Mouse (Mus musculus) stomach, postnatal 0 days (tissue): ENCODE data around the gene Cox7a1. TPM values are rescaled to one million over a fixed set of nuclear protein-coding genes. Genes with fewer than 3 reads are reported as not detected.

Experiments used
- ATAC-seq: fragments of 200-750 bp; cut with Nextera tagmentation; 2 replicates; pipeline ENCODE4 v1.8.0; 2017; ENCODE audit not compliant: low FRiP score, low TSS enrichment
- DNase-seq: peaks from one replicate; pipeline ENCODE4 v3.0.0-alpha.2; 2016; ENCODE audit warnings: low spot score
- H3K27ac ChIP-seq: fragments of 300-500 bp; sonication (generic); replicated peaks from 2 replicates; pipeline ENCODE4 v1.5.1; 2014; ENCODE audit warnings: mild to moderate bottlenecking, control low read depth
- H3K27me3 ChIP-seq: fragments of 300-500 bp; sonication (generic); 2 replicates; pipeline ENCODE4 v1.6.1; 2014; ENCODE audit warnings: low read length; ENCODE audit not compliant: control insufficient read depth, insufficient read depth
- H3K36me3 ChIP-seq: fragments of 300-500 bp; sonication (generic); 2 replicates; pipeline ENCODE4 v1.6.1; 2014; ENCODE audit warnings: low read length, mixed read lengths; ENCODE audit not compliant: control insufficient read depth, insufficient read depth
- H3K4me1 ChIP-seq: fragments of 300-500 bp; sonication (generic); replicated peaks from 2 replicates; pipeline ENCODE4 v1.6.1; 2014; ENCODE audit warnings: antibody characterized with exemption; ENCODE audit not compliant: control insufficient read depth, insufficient read depth
- H3K4me2 ChIP-seq: fragments of 300-500 bp; sonication (generic); replicated peaks from 2 replicates; pipeline ENCODE4 v1.6.1; 2014; ENCODE audit warnings: low read depth, mild to moderate bottlenecking, control low read depth, moderate library complexity
- H3K4me3 ChIP-seq: fragments of 300-500 bp; sonication (generic); 2 replicates; pipeline ENCODE4 v1.5.1; 2014; ENCODE audit warnings: low read depth, low read length, control low read depth
- H3K9ac ChIP-seq: fragments of 300-500 bp; sonication (generic); 2 replicates; pipeline ENCODE4 v1.6.1; 2014; ENCODE audit warnings: mild to moderate bottlenecking, low read length, control low read depth, mixed read lengths
- H3K9me3 ChIP-seq: fragments of 300-500 bp; sonication (generic); 2 replicates; pipeline ENCODE4 v1.6.1; 2016; ENCODE audit warnings: low read length; ENCODE audit not compliant: control insufficient read depth
- CTCF ChIP-seq: IDR thresholded peaks from 2 replicates; pipeline ENCODE4 v1.5.1; 2016; ENCODE audit warnings: antibody characterized with exemption, low read depth, mild to moderate bottlenecking, moderate library complexity
- EP300 ChIP-seq: optimal IDR thresholded peaks from 2 replicates; pipeline ENCODE3; 2016; ENCODE audit warnings: antibody characterized with exemption
- WGBS: fragments of 180-500 bp; shearing (Covaris S2); extraction: QIAGEN DNeasy Blood & Tissue Kit; methylation state at CpG from one replicate; pipeline ENCODE4 v1.1.7; 2014; 5-methylcytosine and 5-hydroxymethylcytosine counted together
- polyA plus RNA-seq: library from polyadenylated mRNA; unstranded; fragments of >200 nt; fragmentation: Nextera tagmentation; extraction: Ambion mirVana; gene quantifications from 2 replicates; pipeline ENCODE4 v1.2.1, GENCODE M21; 2015

The Cox7a1 gene
- polyA plus RNA-seq, 1 experiment from 2014 or later, result 38.8 TPM

- H3K27ac ChIP-seq, result no peak within 1 kb of the TSS
- H3K4me2 ChIP-seq, result no peak within 1 kb of the TSS
- DNase-seq, result no peak
- WGBS, result 75% methylated on average over 4 of the region's 4 CpGs
- no peak for ATAC-seq
- H3K27me3 ChIP-seq, result no peaks in the 10 kb centered on the region
- H3K9ac ChIP-seq, result no peak within 1 kb of the TSS
- H3K9me3 ChIP-seq, result no peaks in the 10 kb centered on the region
- no peak within 1 kb of the TSS for H3K4me3 ChIP-seq
- no peak for TF ChIP-seq EP300
- no peak for TF ChIP-seq CTCF
- H3K36me3 ChIP-seq, result no peaks in the 10 kb centered on the region
- H3K4me1 ChIP-seq, result no peaks in the 10 kb centered on the region; the same call in 1 of the 2 replicates
Observed at GRCm38 (mm10) chr7:30235625-30236024, 51.7 kb downstream of the Cox7a1 start, which contains the start of gene Ovol3. Ovol3 (minus strand) TSS chr7:30235725.

Other genes starting within 250 kb of the Cox7a1 start
- gene Zfp74, start 230.1 kb upstream of the Cox7a1 start, polyA plus RNA-seq, result 2.8 and 3.1 TPM in 2 replicates
- 3.7 and 5.3 TPM in 2 replicates for gene Zfp568, start 200.2 kb upstream of the Cox7a1 start, polyA plus RNA-seq
- 1.6 and 1.8 TPM in 2 replicates for gene Zfp14, start 132.8 kb upstream of the Cox7a1 start, polyA plus RNA-seq
- 1.9 and 2.1 TPM in 2 replicates for gene Zfp82, start 111.2 kb upstream of the Cox7a1 start, polyA plus RNA-seq
- gene Gm26920, start 93.7 kb upstream of the Cox7a1 start, polyA plus RNA-seq, result 0.36 and 0.38 TPM in 2 replicates
- gene Zfp566, start 93.6 kb upstream of the Cox7a1 start, polyA plus RNA-seq, result 3.4 and 3.8 TPM in 2 replicates
- gene Zfp260, start 89.4 kb upstream of the Cox7a1 start, polyA plus RNA-seq, result 44.6 and 44.8 TPM in 2 replicates
- 2.4 and 3.0 TPM in 2 replicates for gene Zfp382, start 62.2 kb upstream of the Cox7a1 start, polyA plus RNA-seq
- gene Zfp146, start 14.4 kb upstream of the Cox7a1 start, polyA plus RNA-seq, result 4.2 and 5.4 TPM in 2 replicates
- gene Capns1, start 14.7 kb downstream of the Cox7a1 start, polyA plus RNA-seq, result 94.5 and 96.8 TPM in 2 replicates
- gene Polr2i, start 47.8 kb downstream of the Cox7a1 start, polyA plus RNA-seq, result 98.2 and 106 TPM in 2 replicates
- gene Tbcb, start 48.1 kb downstream of the Cox7a1 start, polyA plus RNA-seq, result 149 and 153 TPM in 2 replicates
- gene Ovol3, start 51.6 kb downstream of the Cox7a1 start, polyA plus RNA-seq, result not detected in 2 replicates
- gene Thap8, start 96.0 kb downstream of the Cox7a1 start, polyA plus RNA-seq, result 0.38 and 0.44 TPM in 2 replicates
- gene Wdr62, start 96.3 kb downstream of the Cox7a1 start, polyA plus RNA-seq, result 2.4 TPM in 2 replicates
- 9.6 and 10.2 TPM in 2 replicates for gene Clip3, start 107.6 kb downstream of the Cox7a1 start, polyA plus RNA-seq
- 55.4 and 58.8 TPM in 2 replicates for gene Alkbh6, start 124.6 kb downstream of the Cox7a1 start, polyA plus RNA-seq
- 13.5 and 14.2 TPM in 2 replicates for gene Syne4, start 130.7 kb downstream of the Cox7a1 start, polyA plus RNA-seq
- gene E130208F15Rik, start 137.6 kb downstream of the Cox7a1 start, polyA plus RNA-seq, result not detected in 2 replicates
- gene Sdhaf1, start 139.8 kb downstream of the Cox7a1 start, polyA plus RNA-seq, result 19.1 and 20.2 TPM in 2 replicates
- 2.9 and 3.3 TPM in 2 replicates for gene Lrfn3, start 178.6 kb downstream of the Cox7a1 start, polyA plus RNA-seq
- gene Tyrobp, start 229.6 kb downstream of the Cox7a1 start, polyA plus RNA-seq, result 66.6 and 71.0 TPM in 2 replicates
- 3.2 and 3.7 TPM in 2 replicates for gene Hcst, start 235.7 kb downstream of the Cox7a1 start, polyA plus RNA-seq
- gene Nfkbid, start 237.6 kb downstream of the Cox7a1 start, polyA plus RNA-seq, result 1.1 TPM in 2 replicates